Comparison of ENCODE assay signal across 9 mouse cellular contexts in genomic region chr7:35687229-35687628, GRCm38 (mm10). TPM values are rescaled to one million over a fixed set of nuclear protein-coding genes. Genes with fewer than 3 reads are reported as not detected.
DNase-seq lines count a peak whose midpoint lies in the region; ATAC-seq lines count a peak whose summit lies in the region.
"Had no signal": no experiment of that assay in that cellular context is flagged by ENCODE, and none has a peak within 500 bp of the region (broad histone marks: within the 10 kb centered on the region; RNA-seq: fewer than 3 reads in every experiment).

No protein-coding gene starts in this region.

- 14% methylated on average over 10 of the region's 10 CpGs for WGBS in heart, embryonic 10.5 days
- WGBS in lung, embryonic 15.5 days, result 22% methylated on average over 10 of the region's 10 CpGs

- H3K27ac ChIP-seq in heart, embryonic 10.5 days, result peak overlapping the region; percentile 30
- no peak overlapping the region for H3K27ac ChIP-seq in lung, embryonic 15.5 days
- H3K27ac ChIP-seq: macrophage had no signal

- no peaks in the 10 kb centered on the region for H3K27me3 ChIP-seq in heart, embryonic 10.5 days (ENCODE audit: insufficient read depth, poor library complexity, severe bottlenecking)
- H3K27me3 ChIP-seq in lung, embryonic 15.5 days, result no peaks in the 10 kb centered on the region

- peak overlapping the region; percentile 48 for H3K4me3 ChIP-seq in heart, embryonic 10.5 days
- peak overlapping the region; percentile 13 for H3K4me3 ChIP-seq in lung, embryonic 15.5 days

- peaks cover 18% of the 10 kb centered on the region; the same call in 1 of the 2 replicates for H3K4me1 ChIP-seq in heart, embryonic 10.5 days
- peaks cover 6% of the 10 kb centered on the region; the same call in 1 of the 2 replicates for H3K4me1 ChIP-seq in lung, embryonic 15.5 days

- DNase-seq in retina, postnatal 1 day, result peak; percentile 61
- no peak for DNase-seq in retina, embryonic 14.5 days (ENCODE audit: low spot score)
- DNase-seq in heart, embryonic 10.5 days (ENCODE audit: low spot score), result peak; percentile 82
- peak; percentile 34 for DNase-seq in kidney, adult 9 months
- peak; percentile 59 for DNase-seq in testis, postnatal 10 days (ENCODE audit: low spot score)
- DNase-seq in urinary bladder, postnatal 25 days (ENCODE audit: low spot score), result no peak
- DNase-seq in urinary bladder, adult 18-20 months (ENCODE audit: low spot score in 2 of 2), result no peak

- peaks cover 10% of the 10 kb centered on the region for H3K36me3 ChIP-seq in heart, embryonic 10.5 days
- 0 out of 2 replicates have a peak, but pooled peaks cover 6% of the 10 kb centered on the region for H3K36me3 ChIP-seq in lung, embryonic 15.5 days

- H3K9ac ChIP-seq in lung, embryonic 15.5 days, result no peak overlapping the region

- peak overlapping the region; percentile 44 for H3K4me2 ChIP-seq in lung, embryonic 15.5 days

- ATAC-seq in lung, embryonic 15.5 days (ENCODE audit: borderline replicate concordance, extremely low read depth, low FRiP score, low TSS enrichment), result peak; percentile 32; the same call in 1 of the 2 replicates

- no peaks in the 10 kb centered on the region for H3K9me3 ChIP-seq in heart, embryonic 10.5 days
- H3K9me3 ChIP-seq in lung, embryonic 15.5 days, result no peaks in the 10 kb centered on the region

RNA-seq across cellular contexts. Expression of gene Pdcd5, which starts 39.9 kb away (rescaled TPM):
- 321 and 332 TPM in 2 replicates for polyA plus RNA-seq in heart, embryonic 10.5 days (2016; fragmentation: Nextera tagmentation; extraction: Ambion mirVana)
- 231 and 247 TPM in 2 replicates for polyA plus RNA-seq in lung, embryonic 15.5 days (2015; fragmentation: Nextera tagmentation; extraction: Ambion mirVana)

Comparison
In these comparisons a context has a peak if more than half of its experiments do, and no peak if none do; other contexts are left out.
1. DNase-seq: peak in retina, postnatal 1 day (single experiment), heart, embryonic 10.5 days (single experiment), kidney, adult 9 months (single experiment) and testis, postnatal 10 days (single experiment); none in retina, embryonic 14.5 days (single experiment), urinary bladder, postnatal 25 days (single experiment) and urinary bladder, adult 18-20 months (0 of 2).